Mouse (Mus musculus) left cerebral cortex, postnatal 4 days (tissue): ENCODE data around the gene Rce1. TPM values are rescaled to one million over a fixed set of nuclear protein-coding genes. Genes with fewer than 3 reads are reported as not detected.
"Not testable (repeated sequence)": the region's sequence is repeated elsewhere in the genome, so short reads cannot be mapped to it uniquely, and the experiment has no call there.

Experiments
- DNase-seq: peaks from one replicate; pipeline ENCODE4 v3.0.0-alpha.2; 2022
- intact Hi-C: fragments of 180-260 bp; cut with DNase I; formaldehyde crosslinking; loops from one replicate; pipeline ENCODE4 v1.15.1; 2025
- total RNA-seq, 2 experiments: library from RNA; stranded (reverse); gene quantifications; 2 replicates each; pipeline ENCODE4 v1.2.3; 2021

Rce1 gene
- total RNA-seq, 2 experiments from 2014 or later, result 26.4 to 27.5 TPM

DNA sequence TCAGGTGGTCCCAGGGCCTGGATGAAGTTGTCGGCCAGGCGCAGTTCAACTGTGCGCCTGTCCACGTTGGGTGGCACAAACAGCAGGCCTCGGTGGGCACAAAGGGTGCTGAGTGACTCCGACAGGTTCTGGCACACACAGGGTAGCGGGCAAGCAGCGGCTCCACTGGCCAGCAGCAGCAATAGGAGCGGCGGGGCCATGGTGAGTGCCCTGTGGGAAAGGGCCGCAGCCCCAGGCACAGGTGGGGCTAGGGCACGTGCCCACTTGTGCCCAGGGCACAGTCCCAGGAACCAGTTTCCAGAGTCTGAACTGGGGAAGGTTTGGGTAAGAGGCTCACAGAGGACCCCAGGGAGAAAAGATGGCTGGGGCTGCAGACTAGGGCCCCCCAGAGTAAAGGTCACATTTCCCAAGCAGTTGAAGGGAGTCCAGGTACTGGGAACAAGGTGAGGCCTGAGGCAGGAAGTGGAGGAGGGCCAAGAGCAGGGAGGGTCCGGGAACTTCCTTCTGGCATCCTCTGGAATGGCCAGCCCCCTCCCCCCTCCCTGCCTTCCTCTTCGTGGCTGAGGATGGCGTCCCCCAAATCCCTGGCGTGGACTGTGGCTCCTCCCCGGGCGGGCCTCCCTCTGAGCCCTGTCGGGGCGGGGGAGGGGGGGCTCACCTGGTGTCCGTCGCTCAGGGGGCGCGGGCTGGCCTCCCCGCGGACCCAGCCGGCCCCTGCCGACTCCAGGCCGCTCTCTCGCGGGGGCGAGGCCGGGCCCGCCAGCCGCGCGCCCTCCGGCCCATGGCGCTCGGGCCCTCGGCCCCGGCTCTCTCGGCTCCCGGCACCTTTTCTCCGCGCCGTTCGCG is 10.9 kb downstream of the Rce1 start:
- intact Hi-C loops, result loop anchor here (5.0 kb wide), 1 partner anchor 117 kb away; the partner anchor contains the start of gene 2010003K11Rik
- peak; percentile 45 for DNase-seq

DNA sequence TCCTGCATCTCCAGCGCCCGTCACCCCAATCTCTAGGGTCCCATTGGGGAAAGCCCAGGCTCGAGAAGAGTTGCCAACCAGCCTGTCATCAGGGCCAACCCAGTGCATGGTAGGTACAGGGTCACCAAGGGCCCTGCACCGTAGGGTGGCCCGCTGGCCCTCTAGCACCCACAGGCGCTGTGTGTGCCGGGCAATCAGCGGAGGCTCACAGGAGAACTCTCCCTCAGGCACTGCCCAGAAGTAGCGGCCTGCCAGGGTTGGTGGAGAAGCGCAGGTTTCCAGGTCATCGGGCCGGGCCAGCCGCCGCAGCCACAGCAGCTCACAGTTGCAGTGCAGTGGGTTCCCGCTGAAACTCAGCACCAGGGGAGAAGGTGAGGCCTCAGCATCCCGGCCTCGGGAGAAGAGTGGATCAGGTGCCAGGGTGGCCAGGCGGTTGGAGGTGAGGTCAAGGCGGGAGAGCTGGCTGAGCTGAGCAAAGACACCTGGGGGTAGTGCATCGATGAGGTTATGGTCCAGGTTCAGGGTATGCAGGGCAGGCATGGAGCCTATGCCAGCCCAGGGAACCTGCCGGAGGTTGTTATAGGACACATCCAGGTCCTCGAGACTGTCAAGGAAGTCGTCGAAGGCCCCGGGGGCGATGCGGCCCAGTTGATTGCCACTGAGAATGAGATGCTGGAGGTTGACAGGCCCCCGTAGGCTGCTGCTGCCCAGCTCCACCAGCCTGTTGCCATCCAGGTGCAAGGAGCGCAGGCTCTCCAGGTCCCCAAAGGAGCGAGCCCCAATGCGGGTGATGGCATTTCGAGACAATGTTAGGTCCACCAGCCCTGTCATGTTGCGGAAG is 11.8 kb downstream of the Rce1 start:
- peak; percentile 10 for DNase-seq
- intact Hi-C loops, result no loop called here

DNA sequence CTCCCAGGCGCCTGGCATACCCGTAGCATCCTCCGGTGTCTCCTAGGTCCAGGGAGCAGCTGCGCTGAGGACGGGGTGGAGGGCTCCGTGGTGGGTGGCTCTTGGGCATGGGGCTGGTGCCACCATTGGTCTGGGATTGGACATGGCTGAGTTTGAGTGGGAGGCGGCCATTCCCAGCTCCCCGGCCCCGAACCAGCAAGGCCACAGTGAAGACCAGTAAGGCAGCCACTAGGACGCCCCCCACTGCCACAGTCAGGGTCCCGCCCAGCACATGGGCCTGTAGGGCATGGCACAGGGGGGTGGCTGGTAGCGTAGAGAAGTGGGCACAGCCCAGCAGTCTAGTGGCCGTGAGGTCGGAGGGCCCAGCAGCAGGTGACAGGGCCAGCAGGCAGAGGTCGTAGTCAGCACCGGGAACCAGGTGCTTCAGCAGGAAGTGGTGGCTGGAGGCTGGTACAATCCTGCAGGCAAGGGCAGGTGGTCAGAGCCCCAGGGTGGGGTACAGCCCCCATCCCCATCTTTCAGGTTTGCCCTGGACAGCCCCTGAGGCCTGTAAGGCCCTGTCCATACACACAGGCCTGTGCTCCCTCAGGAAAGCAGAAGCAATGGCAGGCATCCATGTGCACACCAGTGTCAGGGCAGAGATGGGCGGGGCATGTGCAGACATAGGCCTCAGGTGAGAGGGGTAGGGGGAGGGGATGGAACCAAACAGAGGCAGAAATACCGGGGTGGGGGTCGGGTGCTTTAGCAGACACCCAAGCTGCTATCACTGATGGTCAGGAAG is 13.1 kb downstream of the Rce1 start:
- DNase-seq, result peak; percentile 5
- intact Hi-C loops, result no loop called here

DNA sequence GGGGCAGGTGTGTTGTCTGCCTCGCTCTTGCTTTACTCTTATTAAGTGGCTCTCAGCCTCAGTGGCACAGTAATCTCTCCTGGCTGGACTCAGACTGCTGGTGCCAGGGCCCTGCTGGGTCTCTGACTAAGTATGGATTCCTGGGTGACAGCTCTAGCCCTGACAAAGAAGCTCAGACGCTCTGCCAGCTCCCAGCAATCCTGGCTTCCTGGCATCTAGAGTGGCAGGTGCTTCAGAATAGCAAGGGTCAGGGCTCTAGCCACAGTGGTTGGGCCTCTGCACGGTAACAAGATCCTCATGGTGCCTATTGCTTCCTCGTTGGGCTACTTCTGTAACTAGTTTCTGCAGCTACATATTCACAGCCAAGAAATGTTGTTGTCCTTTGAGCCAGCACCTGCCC is 15.3 kb downstream of the Rce1 start:
- intact Hi-C loops, result no loop called here
- DNase-seq, result peak; percentile 15

DNA sequence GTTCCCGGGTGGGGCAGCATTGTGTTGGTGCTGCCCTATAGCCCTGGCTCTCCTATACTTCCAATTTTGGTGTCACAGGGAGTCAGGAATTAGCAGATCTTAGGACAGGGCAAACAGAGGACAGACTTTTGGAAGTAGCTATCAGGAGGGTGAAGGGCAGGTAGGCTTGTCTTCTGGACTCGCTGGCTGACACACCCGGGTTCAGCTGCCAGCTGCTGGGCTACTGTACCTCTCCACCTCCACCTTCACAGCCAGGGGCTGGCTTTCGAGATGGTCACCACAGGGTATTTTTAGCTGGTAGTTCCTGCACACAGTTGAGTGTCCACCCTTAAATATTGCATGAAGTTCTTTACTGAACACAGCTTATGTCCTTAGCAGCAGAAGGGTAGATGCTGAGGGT is 16.9 kb downstream of the Rce1 start:
- no peak for DNase-seq
- intact Hi-C loops, result no loop called here

DNA sequence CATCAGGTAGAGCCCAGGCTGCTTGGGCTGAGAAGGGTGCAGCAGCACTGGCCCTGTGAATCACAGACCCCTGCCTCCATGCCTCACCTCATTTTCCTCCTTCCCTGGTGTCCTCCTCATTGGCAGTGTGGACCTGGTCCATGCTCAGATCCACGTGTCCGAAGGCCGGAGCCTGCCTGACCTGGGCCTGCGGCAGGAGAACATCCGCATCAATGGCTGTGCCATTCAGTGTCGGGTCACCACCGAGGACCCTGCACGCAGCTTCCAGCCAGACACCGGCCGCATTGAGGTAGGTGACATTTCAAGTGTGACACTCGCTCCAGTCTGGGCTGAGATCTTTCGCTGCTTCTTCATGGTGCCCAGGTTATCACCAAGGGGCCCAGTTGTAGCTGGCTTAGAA is 18.0 kb downstream of the Rce1 start:
- intact Hi-C loops, result no loop called here
- no peak for DNase-seq

DNA sequence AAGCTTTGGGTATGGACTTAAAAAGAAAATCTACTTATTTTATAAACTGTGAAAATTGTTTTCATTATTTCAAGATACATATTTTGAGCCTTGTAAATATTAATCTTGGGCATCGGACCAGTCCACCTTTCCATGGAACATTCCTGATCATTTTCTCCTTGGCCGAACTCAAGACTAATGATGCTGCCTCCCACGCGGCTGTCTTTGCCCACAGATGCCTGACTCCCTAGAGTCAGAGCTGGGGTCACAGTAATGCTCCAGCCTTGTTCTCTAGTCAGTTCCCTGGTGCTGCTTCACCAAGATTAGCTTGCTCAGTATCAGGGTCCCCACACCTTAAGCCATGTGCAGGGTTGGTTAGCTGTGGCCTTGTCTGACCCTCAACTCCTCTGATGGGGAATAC is 19.8 kb downstream of the Rce1 start:
- DNase-seq, result no peak
- intact Hi-C loops, result no loop called here

DNA sequence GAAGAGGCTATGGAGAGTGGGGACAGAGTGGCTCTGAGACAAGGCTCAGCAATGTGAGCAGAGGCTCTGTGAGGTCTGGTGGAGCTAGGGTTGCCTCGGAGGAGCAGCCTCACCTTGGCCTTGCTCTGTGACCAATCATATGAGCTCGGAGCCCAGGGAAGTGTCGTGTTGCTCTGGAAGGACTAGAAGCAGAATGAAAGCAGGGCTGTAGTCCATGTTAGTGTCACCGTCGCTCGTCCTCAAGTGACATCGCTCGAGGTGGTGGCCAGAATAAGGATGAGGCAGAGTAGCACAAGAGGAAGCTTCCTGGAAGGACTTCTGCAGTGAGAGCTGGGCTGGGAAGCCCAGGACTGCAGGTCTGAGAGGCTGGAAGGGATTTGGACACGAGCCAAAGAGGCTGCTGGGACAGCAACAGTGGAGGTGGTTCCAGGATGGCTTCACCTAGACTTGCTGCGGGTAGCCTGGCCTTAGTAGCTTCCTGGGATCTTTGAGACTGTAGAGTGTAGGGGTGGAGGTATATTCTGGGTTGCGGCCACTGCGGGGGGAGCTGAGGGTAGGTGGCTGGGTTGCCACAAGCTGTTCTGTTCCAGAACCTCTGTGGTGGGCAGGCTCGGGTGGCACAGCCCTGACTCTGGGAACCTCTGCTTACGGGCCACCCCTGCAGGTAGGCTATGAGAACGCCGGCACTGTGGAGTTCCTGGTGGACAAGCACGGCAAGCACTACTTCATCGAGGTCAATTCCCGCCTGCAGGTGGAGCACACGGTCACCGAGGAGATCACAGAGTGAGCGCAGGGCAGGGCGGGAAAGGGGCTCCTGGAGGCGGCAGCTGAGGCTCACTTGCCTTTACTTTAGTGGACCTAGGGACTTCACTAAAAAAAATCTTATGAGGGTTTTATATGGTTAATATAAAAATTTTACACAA is 21.4 kb downstream of the Rce1 start:
- intact Hi-C loops, result no loop called here
- DNase-seq, result peak; percentile 32

DNA sequence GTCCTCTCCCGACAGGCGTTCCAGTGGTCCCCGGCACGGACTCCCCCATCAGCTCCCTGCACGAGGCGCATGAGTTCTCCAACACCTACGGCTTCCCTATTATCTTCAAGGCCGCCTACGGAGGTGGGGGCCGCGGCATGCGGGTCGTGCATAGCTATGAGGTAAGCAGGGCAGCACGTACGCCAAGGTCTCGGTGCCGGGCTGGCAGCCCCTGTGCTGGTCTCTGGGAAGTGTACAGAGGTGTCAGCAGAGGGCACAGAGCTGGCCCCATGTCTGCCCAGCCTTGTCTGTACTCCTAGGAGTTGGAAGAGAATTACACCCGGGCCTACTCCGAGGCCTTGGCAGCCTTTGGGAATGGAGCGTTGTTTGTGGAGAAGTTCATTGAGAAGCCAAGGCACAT is 23.0 kb downstream of the Rce1 start:
- intact Hi-C loops, result no loop called here

DNA sequence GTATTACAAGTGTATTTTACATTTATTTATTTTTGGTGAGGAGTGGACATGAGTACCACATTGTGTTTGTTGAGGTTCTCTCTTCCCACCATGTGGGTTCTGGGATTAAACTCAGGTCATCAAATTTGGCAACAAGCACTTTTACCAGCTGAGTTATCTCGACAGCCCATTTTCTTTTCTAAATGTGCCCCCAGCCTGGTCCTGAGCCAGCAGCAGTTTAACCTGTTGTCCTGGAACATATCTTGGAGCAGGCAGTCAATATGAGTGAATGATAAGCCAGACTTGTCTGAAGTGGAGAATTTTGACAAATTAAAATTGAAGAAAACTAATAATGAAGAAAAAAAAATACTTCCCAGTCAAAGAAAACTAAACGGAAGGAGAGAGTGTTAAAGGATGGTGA is 29.4 kb downstream of the Rce1 start:
- DNase-seq, result no peak
- intact Hi-C loops, result no loop called here

More for the DNA sequence above, 23.0 kb downstream of the Rce1 start:
- DNase-seq, result no peak

DNA sequence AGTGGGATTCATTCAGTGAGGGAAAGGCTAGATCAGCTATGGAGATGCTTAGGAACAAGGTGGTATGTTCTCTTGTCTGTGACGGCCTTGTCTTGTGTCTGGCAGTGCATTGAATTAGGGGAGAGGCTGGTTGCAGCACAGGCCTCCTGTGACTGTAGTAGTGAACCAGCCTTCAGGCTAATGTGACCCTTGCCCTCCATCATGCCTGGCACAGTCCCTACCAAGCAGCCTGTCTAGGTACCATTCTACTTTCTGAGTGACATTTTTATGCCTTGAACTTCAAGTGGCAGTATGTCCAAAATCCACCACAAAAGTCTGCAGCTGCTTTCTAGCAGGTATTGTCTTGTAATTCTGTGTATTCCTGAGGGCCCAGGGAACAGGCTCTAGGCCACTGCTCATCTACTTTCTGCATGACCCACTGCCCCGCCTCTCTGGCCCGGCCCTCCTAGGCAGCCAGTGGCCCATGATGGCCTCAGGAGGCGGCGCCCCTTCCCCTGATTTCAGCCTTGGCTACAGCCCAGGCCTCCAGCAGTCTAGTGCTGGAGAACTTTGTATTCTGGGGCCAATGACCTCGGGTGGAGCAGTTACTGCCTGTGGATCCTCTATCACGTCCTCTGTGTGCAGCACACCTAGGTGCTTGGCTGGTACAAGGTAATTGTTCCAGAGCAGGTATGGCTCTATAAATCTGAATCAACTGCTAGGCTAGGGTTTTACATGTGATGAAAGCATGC is 31.5 kb downstream of the Rce1 start:
- DNase-seq, result no peak
- intact Hi-C loops, result no loop called here

DNA sequence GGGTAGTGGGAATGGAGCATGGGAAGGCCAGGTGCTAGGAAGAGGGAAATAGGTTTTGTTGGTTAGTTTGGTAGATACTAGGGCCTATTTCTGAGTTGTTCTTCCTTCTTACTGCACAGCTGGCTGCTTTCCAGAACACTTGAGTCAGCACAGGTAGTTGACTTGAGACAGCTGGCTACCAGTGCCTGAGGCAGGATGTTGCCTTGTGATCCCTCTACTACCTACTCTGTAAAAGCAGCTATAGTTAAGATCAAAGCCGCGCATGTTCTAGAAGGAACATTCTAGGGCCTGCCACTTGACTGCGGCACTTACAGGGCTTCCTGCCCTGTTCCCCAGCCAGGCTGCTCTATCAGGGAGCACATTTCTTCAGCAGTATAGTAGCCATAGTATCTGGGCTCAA is 35.4 kb downstream of the Rce1 start:
- intact Hi-C loops, result no loop called here
- no peak for DNase-seq

DNA sequence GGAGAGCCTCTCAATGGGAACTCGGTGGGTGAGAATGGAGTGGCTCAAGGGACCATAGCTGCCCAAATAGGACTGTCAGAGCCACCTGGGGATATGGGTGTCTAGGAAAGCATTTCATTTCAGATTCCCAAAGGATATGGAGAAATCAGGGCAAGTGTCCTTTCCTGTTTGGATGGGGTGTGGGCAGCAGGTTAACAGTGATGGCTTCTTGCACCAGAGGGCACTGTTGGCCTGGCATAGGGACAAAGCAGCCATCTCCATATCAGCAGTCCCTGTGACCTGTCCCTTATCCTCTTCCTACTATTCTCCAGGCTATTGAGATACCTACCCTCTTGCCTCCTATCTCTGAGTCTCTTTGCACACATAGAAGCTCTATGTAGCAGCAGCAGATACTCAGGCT is 36.4 kb downstream of the Rce1 start:
- intact Hi-C loops, result no loop called here
- no peak for DNase-seq

DNA sequence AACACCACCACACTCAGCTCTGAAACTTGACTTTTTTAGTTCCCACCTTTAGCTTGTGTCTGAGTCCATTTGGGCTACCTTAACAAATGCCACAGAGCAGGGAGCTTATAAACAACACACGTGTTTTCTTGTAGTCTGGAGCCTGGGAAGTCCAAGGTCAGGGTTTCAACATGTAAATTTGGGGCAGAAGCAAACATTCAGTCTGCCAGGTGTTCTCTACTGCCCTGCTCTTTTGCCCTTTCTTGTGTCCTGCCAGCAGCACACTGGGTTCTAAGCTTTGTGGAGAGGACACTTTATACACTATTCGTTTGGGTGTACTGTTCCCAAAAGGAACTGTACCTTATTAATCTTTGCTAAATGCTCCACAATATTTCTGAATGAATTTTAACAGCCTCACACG is 37.0 kb downstream of the Rce1 start:
- intact Hi-C loops, result no loop called here
- no peak for DNase-seq

DNA sequence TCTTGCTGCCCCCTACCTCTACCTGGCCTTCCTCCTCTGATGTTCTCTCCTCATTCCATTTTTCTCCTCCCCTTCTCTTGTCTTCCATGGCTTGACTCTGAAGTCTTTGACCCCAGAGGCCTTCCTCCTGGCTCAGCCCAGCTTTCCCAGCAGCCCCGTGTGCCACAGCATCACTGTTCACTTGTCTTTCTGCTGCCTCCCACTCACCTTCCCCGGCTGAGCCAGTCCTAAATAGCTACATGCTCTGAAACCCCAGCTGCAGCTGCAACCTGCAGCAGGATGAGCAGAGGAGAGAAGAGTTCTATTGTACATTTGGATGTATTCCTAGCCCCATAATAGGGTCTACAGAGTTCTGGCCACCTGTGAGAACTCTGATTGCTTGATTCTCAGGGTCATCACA is 38.0 kb downstream of the Rce1 start:
- intact Hi-C loops, result no loop called here
- no peak for DNase-seq

DNA sequence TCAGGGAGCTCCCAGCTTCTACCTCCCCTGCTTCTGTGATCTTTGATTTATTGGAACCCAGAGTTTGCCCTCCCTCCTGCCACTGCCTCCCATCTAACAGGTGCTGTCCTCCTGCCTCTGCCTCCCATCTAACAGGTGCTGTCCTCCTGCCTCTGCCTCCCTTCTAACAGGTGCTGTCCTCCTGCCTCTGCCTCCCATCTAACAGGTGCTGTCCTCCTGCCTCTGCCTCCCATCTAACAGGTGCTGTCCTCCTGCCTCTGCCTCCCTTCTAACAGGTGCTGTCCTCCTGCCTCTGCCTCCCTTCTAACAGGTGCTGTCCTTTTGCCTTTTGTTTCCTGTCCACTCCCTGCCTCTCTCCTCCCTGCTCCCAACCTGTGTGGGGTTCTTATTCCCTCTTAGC is 38.7 kb downstream of the Rce1 start:
- intact Hi-C loops, DNase-seq: not testable (repeated sequence)

DNA sequence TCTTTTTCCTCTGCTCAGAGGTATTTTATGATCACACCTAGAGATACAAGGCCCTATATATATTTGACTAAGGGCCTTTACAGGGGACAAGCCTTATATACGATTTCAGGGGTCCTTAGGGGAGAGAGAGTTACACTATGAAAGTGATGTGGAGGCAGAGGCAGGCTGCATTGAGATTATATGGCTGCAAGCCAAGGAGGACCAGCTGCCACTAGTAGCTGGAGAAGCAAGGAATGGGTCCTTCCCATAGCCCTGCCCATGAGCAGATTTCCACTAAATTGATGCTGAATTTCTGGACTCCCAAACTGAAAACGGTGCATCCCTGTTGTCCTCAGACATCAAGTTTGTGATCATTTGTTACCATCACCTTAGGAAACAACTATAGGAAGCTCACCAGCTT is 41.6 kb downstream of the Rce1 start:
- intact Hi-C loops, result no loop called here
- peak; percentile 42 for DNase-seq

DNA sequence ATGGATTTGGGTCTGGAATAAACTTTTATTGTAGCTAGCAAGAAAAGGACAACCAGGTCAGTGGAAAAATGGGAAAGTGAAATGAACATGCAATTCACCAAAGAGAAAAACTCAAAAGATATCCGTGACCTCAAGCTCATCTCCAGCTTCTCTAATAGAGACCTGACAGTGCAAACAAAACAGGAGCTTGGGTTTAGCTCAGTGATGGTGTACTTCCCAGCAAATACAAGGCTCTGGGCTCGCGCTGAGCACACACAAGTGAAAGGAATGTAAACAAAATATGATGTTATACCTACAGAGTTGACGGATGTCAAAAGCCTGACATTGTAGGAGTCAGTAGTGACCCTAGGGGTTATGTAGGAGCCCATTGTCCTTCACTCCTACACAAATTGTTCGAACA is 46.1 kb downstream of the Rce1 start:
- intact Hi-C loops, result no loop called here

DNA sequence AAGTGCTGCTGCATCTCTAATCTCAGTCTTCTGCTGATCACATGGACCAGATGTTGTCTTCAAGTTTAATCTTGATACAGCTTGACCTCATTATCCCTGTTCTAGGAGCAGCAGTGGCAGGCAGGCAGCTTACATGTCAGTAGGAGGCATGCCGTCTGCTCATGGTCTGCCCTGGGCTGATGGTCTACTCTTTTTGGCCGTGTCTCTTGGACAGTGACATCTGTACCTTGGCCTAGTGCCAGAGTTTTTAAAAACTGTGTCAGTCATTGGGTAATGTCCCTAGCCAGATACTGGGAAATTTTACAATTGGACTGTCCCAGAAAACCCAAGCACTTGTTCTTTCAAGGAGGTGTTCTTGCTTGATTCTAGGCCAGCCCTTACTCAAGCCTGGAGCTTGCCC is 46.6 kb downstream of the Rce1 start:
- DNase-seq, result peak; percentile 40
- intact Hi-C loops, result no loop called here

More for the DNA sequence above, 46.1 kb downstream of the Rce1 start:
- no peak for DNase-seq
